Mouse (Mus musculus): ENCODE results near the gene Hoxb4.

- TF ChIP-seq CTCF (IDR thresholded peaks at IDR 0.05; ENCODE audit: borderline replicate concordance, extremely low read depth, insufficient read depth, insufficient read length) (no peak), POLR2A (IDR thresholded peaks at IDR 0.05; ENCODE audit: borderline replicate concordance, extremely low read depth, insufficient read depth, insufficient read length, poor library complexity, severe bottlenecking) (no peak)
Observed at GRCm38 (mm10) chr11:96350341-96350624, 32.2 kb downstream of the Hoxb4 start, which contains the start of gene Hoxb2.

Data from brain, embryonic 14.5 days (tissue).